ENCODE assay signal across 15 mouse cellular contexts in the genomic region with DNA sequence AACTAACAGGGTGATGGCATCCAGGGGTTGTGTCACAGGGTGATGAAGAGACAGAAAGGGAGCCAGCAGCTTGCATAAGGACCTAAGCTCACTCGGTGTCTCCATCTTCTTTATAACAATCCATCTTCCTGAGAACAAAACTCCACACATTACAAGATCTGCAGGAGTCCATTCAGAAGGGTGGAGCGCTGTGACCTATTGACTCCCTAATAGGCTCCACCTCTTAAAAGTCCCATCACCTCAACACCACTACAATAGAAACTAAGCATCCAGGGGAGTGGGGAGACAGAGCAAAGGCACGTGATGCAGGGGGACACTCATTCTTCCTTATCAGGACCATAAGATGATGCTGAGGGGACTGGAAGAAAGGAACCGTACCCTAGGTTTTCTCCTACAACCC.
A peak's percentile ranks its signal among the peaks of the same experiment; 100 is the strongest.
DNase-seq lines count a peak whose midpoint lies in the region; ATAC-seq and TF ChIP-seq lines count a peak whose summit lies in the region.
"Had no signal": no experiment of that assay in that cellular context is flagged by ENCODE, and none has a peak within 500 bp of the region (broad histone marks: within the 10 kb centered on the region; RNA-seq: fewer than 3 reads in every experiment).

No protein-coding gene starts in this region.

- H3K4me1 ChIP-seq in midbrain, embryonic 11.5 days (ENCODE audit: control insufficient read depth, insufficient read depth, low read length), result peaks cover 33% of the 10 kb centered on the region
- H3K4me1 ChIP-seq in midbrain, embryonic 16.5 days (ENCODE audit: control insufficient read depth, insufficient read depth, low read length), result peaks cover 15% of the 10 kb centered on the region; the same call in 1 of the 2 replicates
- H3K4me1 ChIP-seq in embryonic facial prominence, embryonic 10.5 days, result peaks cover 67% of the 10 kb centered on the region
- H3K4me1 ChIP-seq in hindbrain, postnatal 0 days (ENCODE audit: insufficient read depth, low read length), result peaks cover 5% of the 10 kb centered on the region; the same call in 1 of the 2 replicates
- H3K4me1 ChIP-seq: liver, embryonic 13.5 days had no signal

- no peak for TF ChIP-seq CTCF in hindbrain, postnatal 0 days (IDR thresholded peaks at IDR 0.05; ENCODE audit: low read depth)

- H3K9ac ChIP-seq in midbrain, embryonic 11.5 days (ENCODE audit: low read length), result no peak overlapping the region
- H3K9ac ChIP-seq in midbrain, embryonic 16.5 days (ENCODE audit: low read depth, low read length), result no peak overlapping the region
- no peak overlapping the region for H3K9ac ChIP-seq in hindbrain, postnatal 0 days (replicated peaks; ENCODE audit: low read length)
- H3K9ac ChIP-seq: embryonic facial prominence, embryonic 15.5 days; liver, embryonic 13.5 days had no signal

- no peaks in the 10 kb centered on the region for H3K9me3 ChIP-seq in midbrain, embryonic 11.5 days (ENCODE audit: control insufficient read depth, low read length)
- no peaks in the 10 kb centered on the region for H3K9me3 ChIP-seq in midbrain, embryonic 16.5 days (replicated peaks; ENCODE audit: control insufficient read depth, low read length, poor library complexity, severe bottlenecking)
- H3K9me3 ChIP-seq in embryonic facial prominence, embryonic 10.5 days, result no peaks in the 10 kb centered on the region
- H3K9me3 ChIP-seq in hindbrain, postnatal 0 days (ENCODE audit: low read length), result no peaks in the 10 kb centered on the region
- H3K9me3 ChIP-seq: embryonic facial prominence, embryonic 15.5 days; heart, embryonic 10.5 days; liver, embryonic 13.5 days had no signal

- no peak for DNase-seq in midbrain, embryonic 11.5 days (ENCODE audit: low spot score, missing footprints)
- no peak for DNase-seq in embryonic facial prominence, embryonic 10.5 days (ENCODE audit: low spot score)
- DNase-seq in hindbrain, postnatal 0 days (ENCODE audit: low spot score), result no peak
- DNase-seq in retina, postnatal 1 day, result peak; percentile 28
- no peak for DNase-seq in layer of hippocampus, postnatal 10 days (ENCODE audit: low spot score in 2 of 2)
- no peak for DNase-seq in left cerebral cortex, adult 18-20 months (ENCODE audit: low spot score in 2 of 2)
- DNase-seq: gastrocnemius, postnatal 14 days; heart, postnatal 36 days; kidney, adult 11 months; kidney, postnatal 36 days; liver, embryonic 13.5 days had no signal

- no peaks in the 10 kb centered on the region for H3K36me3 ChIP-seq in midbrain, embryonic 11.5 days (ENCODE audit: control insufficient read depth, insufficient read depth, low read length)
- H3K36me3 ChIP-seq in midbrain, embryonic 16.5 days (ENCODE audit: control insufficient read depth, insufficient read depth, low read length), result no peaks in the 10 kb centered on the region
- no peaks in the 10 kb centered on the region for H3K36me3 ChIP-seq in embryonic facial prominence, embryonic 10.5 days (replicated peaks)
- no peaks in the 10 kb centered on the region for H3K36me3 ChIP-seq in hindbrain, postnatal 0 days (ENCODE audit: insufficient read depth, low read length)
- H3K36me3 ChIP-seq: embryonic facial prominence, embryonic 15.5 days; heart, embryonic 10.5 days; liver, embryonic 13.5 days had no signal

- H3K27me3 ChIP-seq in midbrain, embryonic 11.5 days (ENCODE audit: control insufficient read depth, insufficient read depth, low read length), result peaks cover 5% of the 10 kb centered on the region
- no peaks in the 10 kb centered on the region for H3K27me3 ChIP-seq in midbrain, embryonic 16.5 days (ENCODE audit: control insufficient read depth, insufficient read depth, low read depth, low read length)
- peaks cover 94% of the 10 kb centered on the region for H3K27me3 ChIP-seq in embryonic facial prominence, embryonic 10.5 days (replicated peaks; ENCODE audit: low read depth, poor library complexity, severe bottlenecking)
- H3K27me3 ChIP-seq in hindbrain, postnatal 0 days (ENCODE audit: insufficient read depth, low read length), result peaks cover 3% of the 10 kb centered on the region; the same call in 1 of the 2 replicates
- H3K27me3 ChIP-seq: embryonic facial prominence, embryonic 15.5 days had no signal

- peak overlapping the region; percentile 85; the same call in 1 of the 2 replicates for H3K27ac ChIP-seq in midbrain, embryonic 11.5 days (ENCODE audit: low read depth, low read length)
- no peak overlapping the region for H3K27ac ChIP-seq in midbrain, embryonic 16.5 days (ENCODE audit: low read length)
- H3K27ac ChIP-seq in embryonic facial prominence, embryonic 10.5 days (replicated peaks), result peak overlapping the region; percentile 79; the same call in 1 of the 2 replicates
- H3K27ac ChIP-seq in hindbrain, postnatal 0 days, result peak overlapping the region; percentile 68; the same call in 1 of the 2 replicates
- H3K27ac ChIP-seq: embryonic facial prominence, embryonic 15.5 days; heart, embryonic 10.5 days; liver, embryonic 13.5 days had no signal

- WGBS in midbrain, embryonic 11.5 days, result 11% methylated on average over 4 of the region's 4 CpGs
- WGBS in midbrain, embryonic 16.5 days, result 28% methylated on average over 4 of the region's 4 CpGs
- 25% methylated on average over 4 of the region's 4 CpGs for WGBS in embryonic facial prominence, embryonic 10.5 days
- WGBS in hindbrain, postnatal 0 days, result 31% methylated on average over 4 of the region's 4 CpGs

- no peak overlapping the region for H3K4me3 ChIP-seq in midbrain, embryonic 11.5 days (ENCODE audit: low read depth, low read length)
- H3K4me3 ChIP-seq in midbrain, embryonic 16.5 days (ENCODE audit: low read depth, low read length), result no peak overlapping the region
- H3K4me3 ChIP-seq in embryonic facial prominence, embryonic 10.5 days, result 0 out of 2 replicates have a peak overlapping the region, but pooled peaks have one; percentile 11
- H3K4me3 ChIP-seq in hindbrain, postnatal 0 days (ENCODE audit: low read length), result no peak overlapping the region
- H3K4me3 ChIP-seq: embryonic facial prominence, embryonic 15.5 days; heart, embryonic 10.5 days; liver, embryonic 13.5 days had no signal

- peak overlapping the region; percentile 35; the same call in 1 of the 2 replicates for H3K4me2 ChIP-seq in midbrain, embryonic 11.5 days
- no peak overlapping the region for H3K4me2 ChIP-seq in midbrain, embryonic 16.5 days (ENCODE audit: low read length)
- no peak overlapping the region for H3K4me2 ChIP-seq in hindbrain, postnatal 0 days (ENCODE audit: low read depth, low read length)
- H3K4me2 ChIP-seq: embryonic facial prominence, embryonic 15.5 days; liver, embryonic 13.5 days had no signal

- ATAC-seq in midbrain, embryonic 11.5 days (ENCODE audit: low FRiP score), result no peak
- ATAC-seq in midbrain, embryonic 16.5 days, result no peak
- ATAC-seq in hindbrain, postnatal 0 days, result no peak
- ATAC-seq: CD4-positive, CD25-positive, alpha-beta regulatory T cell, adult 4 months had no signal
